Mouse (Mus musculus) c-Kit-positive CD71-positive TER-119-positive erythroid progenitor cells, embryonic 14.5 days (primary cell): ENCODE measurements at regions not wholly inside any gene's neighbourhood (a gene's known extent, or its start where the extent isn't known, plus 50 kb on each side); places are given as distances from the start of the nearest gene placed in this dataset.
"Not testable (repeated sequence)": the region's sequence is repeated elsewhere in the genome, so short reads cannot be mapped to it uniquely, and the experiment has no call there.

ENCODE experiments used
- DNase-seq: peaks from one replicate; pipeline ENCODE4 v3.0.0-alpha.2; 2013; ENCODE audit warnings: low spot score

DNA sequence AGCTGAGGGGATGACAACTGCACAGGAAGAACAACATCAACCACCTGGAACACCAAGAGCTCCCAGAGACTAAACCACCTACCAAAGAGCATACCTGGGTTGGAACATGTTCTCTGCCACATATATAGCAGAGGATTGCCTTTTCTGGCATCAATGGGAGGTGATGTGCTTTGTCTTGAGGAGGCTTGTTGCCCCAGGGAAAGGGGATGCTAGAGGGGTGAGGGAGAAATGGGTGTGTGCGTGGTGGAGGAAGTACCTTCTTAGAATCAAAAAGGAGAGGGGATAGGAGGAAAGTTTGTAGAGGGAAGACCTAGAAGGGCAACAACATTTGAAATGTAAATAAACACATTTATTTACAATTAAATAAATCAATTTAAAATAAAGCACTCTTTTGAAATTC is 358.5 kb upstream of the Pfkp start:
- no peak for DNase-seq

DNA sequence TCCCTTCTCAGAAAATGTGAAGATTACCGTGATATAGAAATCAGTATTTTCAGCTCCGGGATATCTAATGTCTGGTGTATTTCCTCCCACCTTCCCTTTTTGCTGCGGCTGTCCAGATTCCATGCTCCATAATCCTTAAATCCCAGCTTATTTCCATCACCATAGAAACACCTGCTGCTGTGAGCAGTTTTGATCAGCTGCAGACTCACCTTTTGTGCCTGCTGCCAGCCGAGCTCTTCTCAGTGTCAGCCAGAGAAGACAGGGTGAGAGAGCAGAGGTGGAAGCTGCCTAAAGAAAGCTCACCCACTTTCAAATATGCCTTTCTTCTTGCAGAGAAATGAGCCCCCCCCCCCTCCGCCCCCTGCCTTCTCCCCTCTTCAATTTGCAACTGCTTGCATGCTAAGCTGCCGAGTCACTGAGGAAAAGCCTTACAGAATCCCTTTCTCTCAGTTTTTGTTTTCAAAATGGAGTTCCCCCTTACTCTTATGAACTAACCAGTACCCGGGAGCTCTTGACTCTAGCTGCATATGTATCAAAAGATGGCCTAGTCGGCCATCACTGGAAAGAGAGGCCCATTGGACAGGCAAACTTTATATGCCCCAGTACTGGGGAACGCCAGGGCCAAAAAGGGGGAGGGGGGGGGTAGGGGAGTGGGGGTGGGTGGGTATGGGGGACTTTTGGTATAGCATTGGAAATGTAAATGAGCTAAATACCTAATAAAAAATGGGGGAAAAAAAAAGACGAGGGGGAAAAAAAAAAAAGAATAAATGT is 350.1 kb upstream of the Pfkp start:
- DNase-seq = not testable (repeated sequence)

DNA sequence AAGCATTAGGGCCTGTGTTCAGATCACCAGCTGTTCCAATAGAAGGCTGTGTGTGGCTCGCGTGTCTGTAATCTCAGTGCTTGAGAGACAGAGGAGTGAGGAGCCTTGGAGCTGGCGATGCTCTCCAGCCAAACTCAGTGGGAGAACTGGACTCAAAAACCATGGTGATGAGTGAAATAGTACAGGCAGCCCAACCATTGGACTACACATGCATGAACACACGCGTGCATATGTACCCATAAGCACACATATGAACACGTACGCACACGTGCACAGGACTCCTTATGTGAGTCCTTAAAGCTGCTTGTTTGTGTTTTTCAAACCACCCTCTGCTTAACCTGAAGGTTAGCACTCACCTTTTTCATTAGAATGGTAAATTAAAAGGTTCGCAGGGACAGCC is 349.5 kb upstream of the Pfkp start:
- DNase-seq = no peak

DNA sequence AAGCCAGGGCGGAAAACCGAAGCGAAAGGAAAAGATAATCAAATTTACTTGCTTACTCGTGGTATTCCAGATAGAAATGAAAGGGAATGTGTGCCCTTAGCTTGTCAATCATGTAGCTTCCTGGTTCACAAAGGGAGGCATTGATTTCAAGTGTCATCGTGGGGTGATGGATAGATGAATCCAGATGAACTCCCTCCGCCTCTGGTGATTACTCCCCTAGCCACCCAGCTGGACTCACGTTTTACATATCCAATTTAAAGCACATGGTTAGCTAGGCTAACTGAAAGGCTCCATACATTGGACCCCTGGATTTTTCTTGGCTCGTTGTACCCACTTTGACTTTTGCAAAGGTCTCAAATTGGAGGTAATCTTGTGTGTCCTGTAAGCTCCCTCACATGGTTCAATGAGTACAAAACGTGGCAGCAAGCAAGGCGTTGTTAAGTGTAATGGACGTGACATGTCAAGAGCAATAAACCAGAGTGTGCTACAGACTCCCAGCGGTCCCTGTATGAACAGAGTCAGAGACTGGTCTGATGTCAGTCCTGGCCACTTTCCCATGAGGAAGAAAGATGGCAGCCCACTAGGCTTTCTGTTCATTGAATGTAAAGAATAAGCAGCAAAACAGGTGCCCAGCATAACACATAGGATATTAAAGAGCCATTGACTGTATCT is 343.9 kb upstream of the Pfkp start:
- DNase-seq = no peak

DNA sequence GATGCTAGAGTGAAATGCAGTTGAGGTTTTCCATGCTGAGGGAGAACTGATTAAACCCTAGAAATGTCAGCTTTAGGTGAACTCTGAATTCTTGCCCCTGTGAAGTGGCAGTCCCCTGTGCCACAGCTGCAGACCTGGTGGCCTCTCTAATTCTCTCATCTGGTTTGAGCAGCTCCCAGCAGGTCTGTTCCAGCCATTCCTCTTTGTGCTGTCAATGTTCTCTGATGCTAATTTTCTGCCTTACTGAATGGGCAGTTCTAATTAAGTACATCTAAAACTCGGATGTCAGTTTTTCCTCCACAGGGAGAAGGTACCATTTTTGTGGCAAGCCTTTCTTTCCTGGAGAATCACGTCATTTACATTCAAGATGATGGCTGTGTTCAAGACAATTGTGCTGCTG is 343.1 kb upstream of the Pfkp start:
- DNase-seq = no peak

DNA sequence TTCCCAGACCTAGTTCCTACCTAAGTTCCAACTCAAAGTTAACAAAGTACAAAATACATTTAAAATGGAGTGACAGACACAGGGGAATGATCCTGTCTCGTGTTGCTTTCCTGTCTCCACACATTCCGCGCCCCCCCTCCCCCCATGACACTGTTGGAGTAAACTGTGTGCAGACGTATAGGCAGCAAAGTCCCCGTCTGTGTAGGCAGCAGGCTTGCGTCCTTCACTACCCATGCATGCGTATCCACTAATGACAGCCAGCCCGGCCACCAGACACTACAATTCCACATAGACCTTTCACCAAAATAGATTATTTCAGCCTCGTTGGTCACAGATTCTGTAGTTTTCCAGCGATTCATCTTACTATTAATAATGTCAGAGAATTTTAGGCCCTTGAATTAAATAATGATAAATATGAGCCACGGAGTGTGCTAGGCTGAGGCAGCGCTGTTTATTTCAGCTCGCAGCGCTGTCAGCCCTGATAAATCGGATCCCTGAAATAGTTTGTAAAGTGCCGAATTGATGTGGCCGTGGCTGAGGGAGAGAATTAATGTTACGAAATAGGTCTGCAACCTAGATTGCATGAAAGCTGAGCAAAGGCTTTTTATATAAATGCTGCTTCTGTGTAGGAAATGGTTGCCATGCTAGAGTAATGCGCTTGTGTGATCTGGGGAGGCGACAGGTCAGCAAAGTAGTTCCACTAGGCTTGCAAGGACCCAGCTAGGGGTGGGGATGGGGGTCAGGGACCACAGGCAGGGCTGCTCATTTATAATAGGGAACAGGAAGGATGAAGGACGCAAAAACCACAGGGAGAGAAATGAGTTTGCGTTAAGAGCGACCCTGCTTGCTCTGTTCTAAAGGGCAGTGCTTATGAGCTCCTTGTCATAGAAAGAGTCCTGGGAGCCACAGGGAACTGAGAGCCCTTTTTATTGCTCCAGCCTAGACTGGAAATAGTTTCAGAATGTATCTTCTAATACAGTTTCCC is 336.7 kb upstream of the Pfkp start:
- no peak for DNase-seq

DNA sequence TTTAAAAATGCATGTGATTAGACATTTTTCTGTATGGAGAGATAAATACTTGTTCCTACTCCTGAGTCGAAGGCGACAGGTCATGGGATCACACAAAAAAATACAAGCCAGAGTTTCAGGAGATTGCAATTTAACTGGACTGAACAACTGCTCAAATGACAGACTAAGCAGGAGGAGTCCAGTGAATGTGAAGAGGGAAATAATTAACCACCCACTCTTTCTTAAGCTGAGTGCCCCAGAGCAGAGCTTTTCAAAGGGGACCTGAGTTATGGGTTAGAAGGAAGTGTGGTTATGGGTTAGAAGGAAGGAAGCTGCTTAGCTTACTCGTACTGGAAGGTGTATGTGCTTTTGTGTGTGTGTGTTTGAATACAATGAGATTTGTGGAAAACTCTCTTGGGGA is 307.1 kb upstream of the Pfkp start:
- no peak for DNase-seq

DNA sequence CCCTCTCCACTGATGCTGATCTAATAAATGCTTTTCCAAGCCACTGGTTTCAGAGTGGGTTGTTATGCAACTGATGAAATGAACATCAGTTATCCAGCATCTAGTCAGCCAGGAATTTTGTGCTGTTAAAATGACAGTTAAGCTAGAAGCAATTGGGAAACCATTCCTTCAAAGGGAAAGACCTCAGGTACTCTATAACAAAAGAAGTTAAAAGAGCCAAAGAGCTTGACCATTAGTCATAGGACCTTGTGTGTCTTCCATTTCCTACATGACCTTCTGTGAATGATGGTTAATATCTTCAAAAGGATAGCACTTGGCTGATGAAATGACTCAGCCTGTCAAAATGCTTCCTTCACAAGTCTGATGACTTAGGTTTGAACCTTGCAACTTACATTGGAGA is 275.6 kb upstream of the Pfkp start:
- DNase-seq = no peak

DNA sequence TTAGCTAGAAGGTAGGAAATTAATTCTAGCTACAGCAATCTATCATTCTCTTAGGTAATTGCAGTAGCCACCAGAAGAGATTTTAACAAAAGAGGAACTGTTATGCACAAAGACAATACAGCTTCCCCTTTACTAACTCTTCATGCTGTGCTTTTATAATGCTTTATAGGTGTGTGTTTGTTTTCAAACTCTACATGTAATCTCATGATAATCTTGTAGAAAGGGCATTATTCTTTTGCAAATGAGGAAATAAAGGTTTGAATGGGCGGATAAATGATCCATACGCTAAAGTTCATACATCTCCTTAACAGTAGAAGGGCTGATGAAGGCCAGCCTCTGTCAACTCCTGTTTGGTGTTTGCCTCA is 273.8 kb upstream of the Pfkp start:
- no peak for DNase-seq

DNA sequence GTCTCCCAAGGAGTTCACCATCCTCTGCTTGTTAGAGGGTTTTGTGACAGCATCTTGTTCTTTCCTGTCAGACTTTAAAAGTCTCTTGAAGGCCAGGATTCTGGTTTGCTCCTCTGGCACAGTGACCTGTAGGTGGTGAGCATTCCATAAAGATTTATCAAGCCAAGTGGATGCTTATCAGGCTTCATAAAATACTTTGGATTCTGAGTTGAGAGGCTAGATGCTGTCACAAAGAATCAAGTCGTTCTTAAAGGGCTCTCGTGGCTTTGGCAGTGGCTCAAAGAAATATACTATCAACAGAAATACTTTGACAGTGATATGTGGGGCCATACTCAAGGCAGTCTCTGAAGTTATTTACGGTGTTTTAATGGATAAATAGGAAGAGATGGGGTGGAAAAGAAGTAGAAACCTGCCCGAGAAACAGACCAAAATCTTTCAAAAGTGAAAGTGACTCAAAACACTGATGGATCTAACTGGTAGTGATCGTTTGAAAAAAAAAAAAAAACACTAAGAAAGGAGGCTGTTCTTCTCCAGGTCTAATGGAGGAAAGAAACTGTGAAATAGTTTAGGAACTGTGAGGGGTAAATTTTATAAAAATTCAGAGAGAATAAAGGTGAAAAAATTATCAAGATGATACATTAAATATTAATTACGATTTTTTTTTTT is 273.2 kb upstream of the Pfkp start:
- DNase-seq = no peak

DNA sequence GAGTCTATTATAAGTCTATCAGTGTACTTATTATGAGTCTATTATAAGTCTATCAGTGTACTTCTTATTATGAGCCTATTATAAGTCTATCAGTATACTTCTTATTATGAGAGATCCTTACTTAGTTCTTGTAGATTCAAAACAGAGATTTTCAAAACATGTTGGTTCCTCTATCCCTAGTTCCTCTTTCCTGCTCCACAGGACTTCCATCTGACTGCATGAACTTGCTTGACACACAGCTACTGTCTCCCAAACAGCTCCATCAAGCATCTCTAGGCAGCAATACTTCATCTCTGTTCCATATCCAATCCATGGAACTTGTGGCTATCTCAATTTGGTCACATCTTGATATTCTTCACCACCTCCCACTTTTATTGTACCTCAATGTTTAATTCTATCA is 257.4 kb upstream of the Pfkp start:
- DNase-seq = no peak

DNA sequence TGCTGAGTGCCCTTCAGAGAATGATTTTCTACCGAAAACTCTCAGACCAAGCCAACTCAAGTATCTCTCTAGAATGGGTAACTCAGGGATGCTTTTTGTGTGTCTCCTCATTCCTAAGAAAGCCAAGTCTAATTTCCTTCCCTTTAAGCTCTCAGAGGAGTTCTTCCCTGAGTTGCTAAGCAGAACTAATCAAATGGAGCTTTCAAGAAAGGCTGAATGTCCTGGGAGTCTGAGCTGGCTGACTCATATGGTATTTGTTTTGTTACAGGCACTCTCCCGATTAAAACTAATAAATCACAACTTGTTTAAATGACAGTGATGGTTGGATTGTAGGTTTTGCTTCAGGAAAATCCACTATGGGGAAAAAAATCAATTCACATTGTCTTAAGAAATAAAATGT is 253.1 kb upstream of the Pfkp start:
- no peak for DNase-seq

DNA sequence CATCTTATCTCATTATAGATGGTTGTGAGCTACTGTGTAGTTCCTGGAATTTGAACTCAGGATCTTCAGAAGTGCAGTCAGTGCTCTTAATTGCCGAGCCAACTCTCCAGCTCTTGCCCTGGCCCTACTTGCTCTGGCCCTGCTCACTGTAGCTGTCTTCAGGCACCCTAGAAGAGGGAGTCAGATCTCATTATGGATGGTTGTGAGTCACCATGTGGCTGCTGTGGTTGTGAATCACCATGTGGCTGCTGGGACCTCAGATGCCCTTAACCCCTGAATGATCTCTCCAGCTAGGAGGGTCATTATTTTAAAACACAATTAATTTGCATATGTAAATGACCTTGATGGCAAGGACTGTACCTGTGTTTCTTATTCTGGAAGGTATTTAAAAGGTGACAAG is 249.1 kb upstream of the Pfkp start:
- no peak for DNase-seq

DNA sequence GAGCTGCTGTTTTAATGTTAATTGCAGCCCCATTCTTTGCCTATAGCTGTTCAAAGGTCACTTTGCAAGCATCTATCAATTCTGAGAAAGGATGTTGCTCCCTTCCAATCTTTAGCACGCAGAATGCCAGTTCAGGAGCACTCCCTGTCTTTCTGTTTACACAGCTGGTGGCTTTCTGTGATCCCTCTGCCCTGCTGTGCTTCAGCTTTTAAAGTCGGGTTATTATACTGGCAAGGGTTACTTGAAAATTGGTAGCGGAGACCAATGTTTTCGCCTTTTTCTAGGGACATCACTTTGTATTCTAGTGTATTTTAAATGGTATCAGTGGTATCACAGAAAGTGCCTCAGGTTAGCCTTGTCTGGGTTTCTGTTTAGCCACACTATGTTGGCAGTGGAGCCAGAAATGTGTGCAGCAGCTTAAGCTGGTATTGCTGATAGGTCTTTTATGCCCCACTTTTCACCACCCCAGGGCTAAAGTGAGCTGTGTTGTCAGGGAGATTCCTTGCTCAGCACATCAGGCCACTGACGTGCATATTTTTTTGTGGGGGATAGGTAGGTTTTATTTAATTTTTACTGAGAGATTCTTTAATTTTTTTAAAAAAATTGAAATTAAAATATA is 243.0 kb upstream of the Pfkp start:
- DNase-seq = no peak

DNA sequence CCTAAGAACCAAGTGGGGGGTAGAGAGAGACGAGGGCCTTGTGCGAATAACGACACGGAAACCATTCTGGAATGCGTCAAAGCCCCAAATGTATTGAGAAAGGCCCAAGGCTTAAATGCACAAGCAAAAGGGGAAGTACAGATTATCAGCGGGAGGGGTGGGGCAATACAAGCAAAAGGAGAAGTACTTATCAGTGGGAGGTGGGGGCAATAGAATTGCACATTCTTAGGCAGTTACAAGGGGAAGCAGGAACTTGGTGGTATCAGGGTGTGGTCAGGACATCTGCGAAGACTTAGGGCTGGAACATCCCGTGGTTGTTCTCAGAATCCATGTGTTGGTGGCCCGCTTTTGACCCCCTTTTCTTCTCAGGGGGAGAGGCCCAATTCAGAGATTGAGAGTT is 240.9 kb upstream of the Pfkp start:
- not testable (repeated sequence) for DNase-seq

DNA sequence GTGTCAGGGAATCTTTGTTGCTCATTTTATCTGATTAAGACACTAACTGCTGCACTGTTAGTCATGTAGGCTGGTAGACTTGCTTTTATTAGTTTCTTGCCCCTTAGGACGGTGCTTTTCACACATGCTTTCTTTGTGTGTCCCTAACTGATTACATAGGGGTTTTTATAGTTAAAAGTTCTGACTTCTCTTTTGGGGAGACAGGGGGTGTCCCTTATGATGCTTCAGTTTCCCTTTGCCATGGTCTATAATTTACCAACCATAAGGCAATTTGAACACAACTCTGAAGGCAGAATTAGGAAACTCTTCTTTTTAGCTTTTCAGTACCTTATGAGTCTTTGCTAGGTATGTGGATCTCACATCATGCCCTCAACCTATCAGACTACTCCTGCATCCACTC is 239.8 kb upstream of the Pfkp start:
- DNase-seq = no peak

DNA sequence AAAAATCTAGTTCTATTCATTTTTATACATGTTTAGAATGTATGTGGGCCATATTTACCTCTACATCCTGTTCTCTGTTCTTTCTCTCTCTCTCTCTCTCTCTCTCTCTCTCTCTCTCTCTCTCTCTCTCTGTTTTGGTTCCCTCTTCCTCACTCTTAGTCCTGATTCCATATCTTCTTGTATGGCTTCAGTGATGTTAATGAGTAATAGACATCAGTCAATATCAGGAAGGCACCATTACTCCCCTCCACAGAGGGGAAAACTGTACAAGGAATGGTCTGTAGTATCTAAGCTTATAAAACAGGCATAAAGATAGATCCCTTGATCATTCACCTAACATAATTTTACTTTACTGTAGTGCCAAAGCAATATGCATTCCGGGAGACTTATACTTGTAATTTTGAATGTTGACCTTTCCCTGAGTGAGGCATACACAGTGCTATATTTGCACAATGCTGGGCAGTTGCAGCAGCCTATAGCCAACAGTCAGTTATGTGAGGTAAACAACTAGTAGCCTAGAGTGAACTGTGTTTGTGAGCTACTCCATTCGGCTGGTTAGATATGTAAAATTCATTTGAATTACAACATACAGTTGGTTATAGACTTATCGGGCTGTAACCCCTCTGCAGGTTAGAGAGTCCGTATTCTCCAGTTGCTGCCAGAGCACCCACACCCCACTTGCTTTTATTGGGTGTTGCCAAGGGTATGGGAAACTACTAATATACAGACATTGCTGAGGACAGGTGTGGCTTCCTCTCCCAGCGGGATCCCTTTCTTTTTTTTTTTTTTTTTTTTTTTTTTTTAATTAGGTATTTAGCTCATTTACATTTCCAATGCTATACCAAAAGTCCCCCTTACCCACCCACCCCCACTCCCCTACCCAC is 228.7 kb upstream of the Pfkp start:
- no peak for DNase-seq

DNA sequence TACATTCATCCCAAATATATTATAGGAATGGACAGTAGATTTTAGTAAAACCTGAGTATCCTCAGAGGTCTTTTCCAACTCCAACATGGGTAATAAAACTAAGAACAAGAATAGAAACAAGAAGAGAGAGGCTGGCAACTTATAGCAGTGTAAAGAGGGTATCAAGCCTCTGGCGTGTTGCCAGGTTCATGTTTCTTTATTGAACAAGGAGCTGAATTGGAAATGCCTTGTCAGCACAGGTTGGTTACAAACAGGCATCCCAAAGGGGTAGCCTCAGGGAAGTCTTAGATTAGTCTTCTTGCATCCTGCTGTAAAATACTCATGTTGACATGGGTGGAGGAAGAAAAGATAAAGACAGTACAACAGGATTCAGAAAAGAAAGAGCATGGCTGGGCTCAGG is 213.6 kb upstream of the Pfkp start:
- no peak for DNase-seq

DNA sequence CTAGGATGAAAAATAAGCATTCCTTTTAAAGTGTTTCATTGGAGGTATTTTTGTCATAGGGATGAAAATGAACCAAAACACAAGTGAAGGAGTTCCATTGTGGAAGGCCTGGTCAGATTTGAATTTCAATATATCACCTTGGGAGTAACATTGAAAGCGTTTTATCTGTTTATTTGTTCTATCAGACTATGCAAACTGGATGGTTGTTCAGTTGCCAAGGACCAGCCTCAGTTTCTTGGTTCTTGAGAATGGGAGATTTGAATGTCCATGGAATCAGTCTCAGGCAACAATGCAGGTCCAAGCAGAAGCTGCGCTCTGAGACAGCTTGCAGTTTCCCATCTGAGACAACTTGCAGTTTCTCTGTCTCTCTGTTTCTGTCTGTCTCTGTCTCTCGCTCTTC is 211.0 kb upstream of the Pfkp start:
- no peak for DNase-seq

DNA sequence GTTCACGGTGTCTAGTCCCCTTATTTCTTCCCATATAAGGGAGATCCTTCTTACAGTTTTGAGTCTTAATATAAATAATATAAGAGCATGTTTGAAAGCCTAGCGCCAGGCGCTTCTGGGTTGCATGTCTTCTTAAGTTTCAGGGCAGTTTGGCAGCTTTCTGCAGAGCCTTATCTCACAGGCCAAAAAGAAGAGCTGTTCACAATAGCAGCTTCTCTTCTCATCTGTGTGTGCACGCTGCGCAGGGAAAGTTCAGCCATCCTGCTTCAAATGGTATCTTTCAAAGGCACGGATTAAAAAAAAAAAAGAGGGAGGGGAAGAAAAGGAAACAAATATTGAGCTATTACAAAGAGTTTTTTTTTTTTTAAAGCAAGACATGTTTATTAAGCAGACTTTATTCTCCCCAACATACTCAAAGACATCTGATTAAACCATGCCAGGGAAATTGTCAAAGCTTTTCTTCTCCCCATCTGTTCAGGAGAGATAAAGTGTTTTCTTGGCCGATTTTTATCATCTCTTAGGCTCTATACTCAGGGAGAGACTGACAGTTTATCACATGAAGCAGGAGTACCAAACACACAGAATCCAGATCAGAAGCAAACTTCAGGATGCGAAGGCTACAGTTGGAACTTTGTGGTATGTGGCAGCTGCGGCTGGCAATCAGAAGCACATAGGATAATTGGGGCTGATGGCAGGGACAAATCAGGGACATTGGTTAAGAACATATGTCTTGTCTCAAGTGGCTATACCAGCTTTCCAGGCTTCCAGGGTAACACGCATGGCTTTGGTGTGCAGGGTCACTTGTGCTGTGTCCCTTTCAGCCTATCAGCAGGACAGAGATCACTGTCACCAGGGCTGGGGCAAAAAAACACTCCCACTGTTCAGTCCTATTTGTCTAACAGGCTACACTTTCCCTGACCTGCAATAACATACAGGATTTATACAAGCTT is 206.9 kb upstream of the Pfkp start:
- DNase-seq = no peak
